Mouse (Mus musculus): ENCODE results near the gene Gm49601.

Gene Gm49601

GRCm38 (mm10) chr16:18626376-18626878 lies at the start of gene Gm49601:
Gene Gm49601 (minus strand): TSS chr16:18626427.
- peak; percentile 73 for DNase-seq

- DNase-seq, result no peak
Observed at GRCm38 (mm10) chr16:18673005-18673404, 46.8 kb upstream of the Gm49601 start.

GRCm38 (mm10) chr16:18672027-18672426 lies 45.8 kb upstream of the Gm49601 start:
- DNase-seq, result no peak

GRCm38 (mm10) chr16:18669914-18670313 lies 43.7 kb upstream of the Gm49601 start:
- DNase-seq, result no peak

- DNase-seq, result no peak
Observed at GRCm38 (mm10) chr16:18658597-18658996, 32.4 kb upstream of the Gm49601 start.

GRCm38 (mm10) chr16:18655372-18656098 lies 29.3 kb upstream of the Gm49601 start:
- no peak for DNase-seq

GRCm38 (mm10) chr16:18653290-18654160 lies 27.3 kb upstream of the Gm49601 start:
- no peak for DNase-seq

GRCm38 (mm10) chr16:18649126-18649525 lies 22.9 kb upstream of the Gm49601 start:
- DNase-seq, result no peak

- no peak for DNase-seq
Observed at GRCm38 (mm10) chr16:18645329-18645728, 19.1 kb upstream of the Gm49601 start.

- DNase-seq, result no peak
Observed at GRCm38 (mm10) chr16:18644485-18644884, 18.3 kb upstream of the Gm49601 start.

- no peak for DNase-seq
Observed at GRCm38 (mm10) chr16:18643406-18643998, 17.3 kb upstream of the Gm49601 start.

GRCm38 (mm10) chr16:18642897-18643296 lies 16.7 kb upstream of the Gm49601 start:
- DNase-seq, result no peak

GRCm38 (mm10) chr16:18642291-18642690 lies 16.1 kb upstream of the Gm49601 start:
- DNase-seq, result no peak

GRCm38 (mm10) chr16:18639382-18639929 lies 13.2 kb upstream of the Gm49601 start:
- no peak for DNase-seq

GRCm38 (mm10) chr16:18638396-18638795 lies 12.2 kb upstream of the Gm49601 start:
- DNase-seq, result no peak

- DNase-seq, result no peak
Observed at GRCm38 (mm10) chr16:18636804-18637203, 10.6 kb upstream of the Gm49601 start.

GRCm38 (mm10) chr16:18636401-18636800 lies 10.2 kb upstream of the Gm49601 start:
- no peak for DNase-seq

- no peak for DNase-seq
Observed at GRCm38 (mm10) chr16:18633333-18633732, 7.1 kb upstream of the Gm49601 start.

- no peak for DNase-seq
Observed at GRCm38 (mm10) chr16:18632816-18633215, 6.6 kb upstream of the Gm49601 start.

GRCm38 (mm10) chr16:18632059-18632458 lies 5.8 kb upstream of the Gm49601 start:
- DNase-seq, result no peak

- DNase-seq, result no peak
Observed at GRCm38 (mm10) chr16:18631141-18631540, 4.9 kb upstream of the Gm49601 start.

GRCm38 (mm10) chr16:18630291-18630690 lies 4.1 kb upstream of the Gm49601 start:
- no peak for DNase-seq

Data from kidney, adult 9 months (tissue).